7 mouse cellular contexts compared by ENCODE assay signal in genomic region chr11:120169208-120169992, GRCm38 (mm10). TPM values are rescaled to one million over a fixed set of nuclear protein-coding genes. Genes with fewer than 3 reads are reported as not detected.
DNase-seq lines count a peak whose midpoint lies in the region; ATAC-seq and TF ChIP-seq lines count a peak whose summit lies in the region.

No protein-coding gene starts in this region.

- peak overlapping the region; percentile 39 for H3K27ac ChIP-seq in gastrocnemius, adult 2 months
- H3K27ac ChIP-seq in hindbrain, embryonic 15.5 days (replicated peaks) = no peak overlapping the region

- no peaks in the 10 kb centered on the region for H3K27me3 ChIP-seq in hindbrain, embryonic 15.5 days

- DNase-seq in adrenal gland, adult 2 months = peak; percentile 76
- peak; percentile 92 to 96 for DNase-seq in cerebellum, postnatal 14 days
- peak; percentile 82 for DNase-seq in gastrocnemius, adult 2 months
- DNase-seq in left cerebral cortex, postnatal 36 days (ENCODE audit: low spot score in 2 of 2) = peak; percentile 29 to 42
- DNase-seq in testis, postnatal 10 days (ENCODE audit: low spot score) = peak; percentile 85

- peak overlapping the region; percentile 44 for H3K4me2 ChIP-seq in hindbrain, embryonic 15.5 days

- 24% methylated on average over 21 of the region's 21 CpGs for WGBS in hindbrain, embryonic 15.5 days

- H3K4me1 ChIP-seq in hindbrain, embryonic 15.5 days (replicated peaks) = peaks cover 24% of the 10 kb centered on the region

- no peaks in the 10 kb centered on the region for H3K9me3 ChIP-seq in hindbrain, embryonic 15.5 days

- no peaks in the 10 kb centered on the region for H3K36me3 ChIP-seq in hindbrain, embryonic 15.5 days

- intact Hi-C loops in gastrocnemius, adult 2 months (cut with DNase I) = loop anchor here (2.0 kb wide), 1 partner anchor 57 kb away; no protein-coding TSS in a partner anchor
- intact Hi-C loops in left cerebral cortex, postnatal 36 days (cut with DNase I) = loop anchor here (5.0 kb wide), 1 partner anchor 57 kb away; no protein-coding TSS in a partner anchor

- H3K4me3 ChIP-seq in gastrocnemius, adult 2 months = peak overlapping the region; percentile 63
- peak overlapping the region; percentile 10; the same call in 1 of the 2 replicates for H3K4me3 ChIP-seq in hindbrain, embryonic 15.5 days

- peak; percentile 86 for TF ChIP-seq CTCF in gastrocnemius, adult 2 months (IDR thresholded peaks at IDR 0.05)

- no peak overlapping the region for H3K9ac ChIP-seq in hindbrain, embryonic 15.5 days

- ATAC-seq in hindbrain, embryonic 15.5 days (ENCODE audit: low FRiP score, low read depth) = peak; percentile 68; the same call in 1 of the 2 replicates
- ATAC-seq in megakaryocyte-erythroid progenitor cell, adult 5-6 weeks (replicated peaks; ENCODE audit: low FRiP score, low TSS enrichment, poor library complexity, severe bottlenecking) = peak; percentile 64

RNA-seq across cellular contexts. Expression of gene Slc38a10, which starts 18.3 kb away (rescaled TPM):
- 100 to 1,000 TPM; 119 to 148 TPM for total RNA-seq in adrenal gland, adult 2 months (2021)
- polyA plus RNA-seq in adrenal gland, adult 2 months (2012; rRNA removed) = 132 and 146 TPM in 2 replicates
- total RNA-seq in gastrocnemius, adult 2 months (2021) = 10 to 100 TPM; 32.2 to 51.7 TPM
- polyA plus RNA-seq in hindbrain, embryonic 15.5 days (2015; fragmentation: Nextera tagmentation; extraction: Ambion mirVana) = 112 and 116 TPM in 2 replicates
- 10 to 100 TPM; 80.8 to 86.4 TPM for total RNA-seq in left cerebral cortex, postnatal 36 days (2021)
- total RNA-seq in megakaryocyte-erythroid progenitor cell, adult 5-6 weeks (2014; fragmentation: Nextera tagmentation) = 47.0 and 56.6 TPM in 2 replicates
- 33.2 and 37.4 TPM in 2 replicates for total RNA-seq in megakaryocyte-erythroid progenitor cell, adult 5-6 weeks (2017)

Comparison
In these comparisons a context has a peak if more than half of its experiments do, and no peak if none do; other contexts are left out.
1. DNase-seq: peak in every context shown above with its lines; median percentile 94 in cerebellum, postnatal 14 days; 85 in testis, postnatal 10 days; 82 in gastrocnemius, adult 2 months; 76 in adrenal gland, adult 2 months; 36 in left cerebral cortex, postnatal 36 days.